Mouse (Mus musculus): ENCODE measurements at regions not wholly inside any gene's neighbourhood (a gene's known extent, or its start where the extent isn't known, plus 50 kb on each side); places are given as distances from the start of the nearest gene placed in this dataset.
"Not testable (repeated sequence)": the region's sequence is repeated elsewhere in the genome, so short reads cannot be mapped to it uniquely, and the experiment has no call there.

GRCm38 (mm10) chr8:26768474-26769229 lies 208.5 kb upstream of the Zfp703 start:
- no peak overlapping the region for H3K4me3 ChIP-seq (replicated peaks; ENCODE audit: low read length)
- ATAC-seq (ENCODE audit: low FRiP score), result no peak
- no peaks in the 10 kb centered on the region for H3K9me3 ChIP-seq (ENCODE audit: control insufficient read depth, low read length)
- H3K4me2 ChIP-seq (replicated peaks), result no peak overlapping the region
- no peak for DNase-seq (ENCODE audit: low spot score)
- H3K9ac ChIP-seq, result no peak overlapping the region
- WGBS, result 82% methylated on average over 10 of the region's 10 CpGs
- no peaks in the 10 kb centered on the region for H3K36me3 ChIP-seq (replicated peaks; ENCODE audit: control insufficient read depth, insufficient read depth)
- no peaks in the 10 kb centered on the region for H3K27me3 ChIP-seq (ENCODE audit: control insufficient read depth, insufficient read depth, low read length)
- peaks cover 16% of the 10 kb centered on the region for H3K4me1 ChIP-seq (replicated peaks; ENCODE audit: control insufficient read depth, insufficient read depth, low read length)
- no peak overlapping the region for H3K27ac ChIP-seq

- Histone ChIP-seq H3K4me2 (replicated peaks) (peak overlapping the region; percentile 46), H3K27me3 (ENCODE audit: control insufficient read depth, insufficient read depth, low read length) (no peaks in the 10 kb centered on the region), H3K27ac (peak overlapping the region; percentile 45), H3K4me1 (replicated peaks; ENCODE audit: control insufficient read depth, insufficient read depth, low read length) (peaks cover 16% of the 10 kb centered on the region), H3K9me3 (ENCODE audit: control insufficient read depth, low read length) (no peaks in the 10 kb centered on the region), H3K36me3 (replicated peaks; ENCODE audit: control insufficient read depth, insufficient read depth) (no peaks in the 10 kb centered on the region), H3K4me3 (replicated peaks; ENCODE audit: low read length) (no peak overlapping the region), H3K9ac (no peak overlapping the region; the same call in 1 of the 2 replicates)
- ATAC-seq (ENCODE audit: low FRiP score) (peak; percentile 70), DNase-seq (ENCODE audit: low spot score) (peak; percentile 57)
- 30% methylated on average over 16 of the region's 16 CpGs for WGBS
These were observed 206.7 kb upstream of the Zfp703 start for GRCm38 (mm10) chr8:26770424-26770886.

- 54% methylated on average over 10 of the region's 10 CpGs for WGBS
- ATAC-seq (ENCODE audit: low FRiP score) (peak; percentile 65; the same call in 1 of the 2 replicates), DNase-seq (ENCODE audit: low spot score) (peak; percentile 46)
- H3K4me2 ChIP-seq (replicated peaks), result no peak overlapping the region
- no peak overlapping the region for H3K27ac ChIP-seq
- H3K9ac ChIP-seq, result no peak overlapping the region
- H3K4me3 ChIP-seq (replicated peaks; ENCODE audit: low read length), result no peak overlapping the region
- H3K9me3 ChIP-seq (ENCODE audit: control insufficient read depth, low read length), result no peaks in the 10 kb centered on the region
- no peaks in the 10 kb centered on the region; the same call in 1 of the 2 replicates for H3K27me3 ChIP-seq (ENCODE audit: control insufficient read depth, insufficient read depth, low read length)
- H3K4me1 ChIP-seq (replicated peaks; ENCODE audit: control insufficient read depth, insufficient read depth, low read length), result peaks cover 9% of the 10 kb centered on the region; the same call in 1 of the 2 replicates
- no peaks in the 10 kb centered on the region for H3K36me3 ChIP-seq (replicated peaks; ENCODE audit: control insufficient read depth, insufficient read depth)
These were observed 198.1 kb upstream of the Zfp703 start for GRCm38 (mm10) chr8:26778917-26779537.

GRCm38 (mm10) chr8:26780515-26780914 lies 196.6 kb upstream of the Zfp703 start:
- Histone ChIP-seq H3K27ac (no peak overlapping the region), H3K36me3 (replicated peaks; ENCODE audit: control insufficient read depth, insufficient read depth) (no peaks in the 10 kb centered on the region), H3K9ac (0 out of 2 replicates have a peak overlapping the region, but pooled peaks have one; percentile 28), H3K4me3 (replicated peaks; ENCODE audit: low read length) (no peak overlapping the region), H3K9me3 (ENCODE audit: control insufficient read depth, low read length) (no peaks in the 10 kb centered on the region), H3K4me2 (replicated peaks) (peak overlapping the region; percentile 34), H3K27me3 (ENCODE audit: control insufficient read depth, insufficient read depth, low read length) (no peaks in the 10 kb centered on the region; the same call in 1 of the 2 replicates), H3K4me1 (replicated peaks; ENCODE audit: control insufficient read depth, insufficient read depth, low read length) (peaks cover 9% of the 10 kb centered on the region; the same call in 1 of the 2 replicates)
- DNase-seq (ENCODE audit: low spot score), result no peak
- peak; percentile 46; the same call in 1 of the 2 replicates for ATAC-seq (ENCODE audit: low FRiP score)
- WGBS, result 33% methylated on average over 19 of the region's 19 CpGs

GRCm38 (mm10) chr8:26782936-26783335 lies 194.2 kb upstream of the Zfp703 start:
- ATAC-seq (ENCODE audit: low FRiP score); H3K9ac ChIP-seq; H3K4me3 ChIP-seq (replicated peaks; ENCODE audit: low read length); H3K36me3 ChIP-seq (replicated peaks; ENCODE audit: control insufficient read depth, insufficient read depth); DNase-seq (ENCODE audit: low spot score); H3K4me1 ChIP-seq (replicated peaks; ENCODE audit: control insufficient read depth, insufficient read depth, low read length); H3K27ac ChIP-seq; H3K9me3 ChIP-seq (ENCODE audit: control insufficient read depth, low read length); H3K4me2 ChIP-seq (replicated peaks); H3K27me3 ChIP-seq (ENCODE audit: control insufficient read depth, insufficient read depth, low read length): not testable (repeated sequence)
- WGBS, result 89% methylated on average over 8 of the region's 8 CpGs

DNA sequence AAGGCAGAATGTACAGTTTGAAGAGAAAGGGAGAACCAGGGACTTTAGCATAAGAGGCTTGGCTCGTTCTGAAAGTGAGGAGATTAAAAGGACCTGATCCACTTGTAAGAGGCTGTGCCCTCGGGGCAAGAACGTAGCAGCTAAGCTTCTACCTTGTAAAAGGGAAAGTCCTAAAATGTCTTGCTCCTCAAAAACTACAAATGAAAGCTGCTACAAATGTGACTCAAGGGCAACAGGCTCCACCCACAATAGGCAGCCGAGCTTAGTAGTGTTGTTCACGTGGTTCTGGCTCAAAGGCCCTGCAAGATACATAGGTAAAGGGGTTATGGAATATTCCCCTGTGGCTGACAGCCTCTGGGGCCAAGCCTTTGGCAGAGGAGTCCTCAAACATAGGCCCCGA lies 192.7 kb upstream of the Zfp703 start:
- DNase-seq (ENCODE audit: low spot score) (no peak), ATAC-seq (ENCODE audit: low FRiP score) (no peak)
- Histone ChIP-seq H3K27me3 (ENCODE audit: control insufficient read depth, insufficient read depth, low read length) (no peaks in the 10 kb centered on the region; the same call in 1 of the 2 replicates), H3K4me1 (replicated peaks; ENCODE audit: control insufficient read depth, insufficient read depth, low read length) (0 out of 2 replicates have a peak, but pooled peaks cover under 1% of the 10 kb centered on the region), H3K4me2 (replicated peaks) (no peak overlapping the region), H3K36me3 (replicated peaks; ENCODE audit: control insufficient read depth, insufficient read depth) (no peaks in the 10 kb centered on the region), H3K9ac (no peak overlapping the region), H3K9me3 (ENCODE audit: control insufficient read depth, low read length) (no peaks in the 10 kb centered on the region), H3K4me3 (replicated peaks; ENCODE audit: low read length) (no peak overlapping the region), H3K27ac (no peak overlapping the region)
- WGBS, result 72% methylated on average over 6 of the region's 6 CpGs

DNA sequence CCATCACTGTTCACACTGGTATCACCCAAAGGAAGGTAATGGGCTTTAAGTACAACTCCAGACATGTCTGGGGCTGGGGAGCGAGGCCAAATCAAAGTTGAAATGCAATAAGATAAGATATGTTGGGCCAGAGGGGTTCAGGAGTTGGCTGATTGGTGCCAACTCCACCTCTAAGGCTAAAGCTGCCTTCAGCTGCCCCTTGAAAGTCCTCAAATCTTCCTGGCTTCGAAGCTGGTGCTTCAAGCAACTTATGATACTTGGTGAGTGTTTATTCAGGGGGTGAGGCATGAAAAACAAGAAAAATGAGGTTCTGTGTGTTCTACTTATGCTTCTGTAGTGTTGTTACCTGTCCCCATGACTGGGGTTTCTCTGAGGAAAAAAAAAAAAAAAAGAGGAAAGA lies 185.3 kb upstream of the Zfp703 start:
- no peak overlapping the region for H3K4me3 ChIP-seq (replicated peaks; ENCODE audit: low read length)
- no peak overlapping the region for H3K9ac ChIP-seq
- H3K36me3 ChIP-seq (replicated peaks; ENCODE audit: control insufficient read depth, insufficient read depth), result no peaks in the 10 kb centered on the region
- DNase-seq (ENCODE audit: low spot score) (no peak), ATAC-seq (ENCODE audit: low FRiP score) (no peak)
- H3K4me2 ChIP-seq (replicated peaks), result no peak overlapping the region
- no peaks in the 10 kb centered on the region for H3K4me1 ChIP-seq (replicated peaks; ENCODE audit: control insufficient read depth, insufficient read depth, low read length)
- no peaks in the 10 kb centered on the region for H3K9me3 ChIP-seq (ENCODE audit: control insufficient read depth, low read length)
- H3K27me3 ChIP-seq (ENCODE audit: control insufficient read depth, insufficient read depth, low read length), result no peaks in the 10 kb centered on the region
- WGBS, result 81% methylated on average over 2 of the region's 2 CpGs
- H3K27ac ChIP-seq, result no peak overlapping the region

DNA sequence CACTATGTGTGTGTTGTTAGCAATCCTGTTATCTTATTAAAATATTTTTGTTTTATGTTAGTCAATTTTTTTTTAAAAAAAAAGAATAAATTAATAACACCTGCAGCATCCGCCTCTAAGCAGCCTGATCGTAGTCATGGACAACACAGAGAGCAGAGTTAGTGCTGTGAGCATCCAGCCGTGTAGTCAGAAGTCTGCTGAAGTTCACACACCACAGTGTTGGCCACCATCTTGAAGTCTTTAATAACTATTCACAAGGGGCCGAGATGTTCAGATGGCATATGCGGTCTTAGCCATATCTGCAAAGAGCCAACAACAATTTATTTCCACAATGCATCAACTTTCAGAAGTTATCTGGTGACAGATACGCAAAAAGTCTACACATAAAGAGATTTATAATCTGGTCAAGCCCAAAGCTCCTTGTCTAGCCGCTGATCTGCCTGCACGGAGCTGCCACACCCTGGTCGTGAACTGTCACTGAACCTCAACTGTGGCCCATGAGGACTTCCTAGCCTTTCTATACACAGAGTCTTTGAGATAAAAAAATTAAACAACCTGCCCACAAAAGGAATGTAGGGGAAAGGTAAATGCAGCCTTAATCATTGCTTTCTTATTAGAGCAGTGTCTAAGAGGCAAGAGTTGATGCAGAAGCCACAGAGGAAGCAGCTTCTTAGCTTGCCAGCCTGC lies 183.4 kb upstream of the Zfp703 start:
- H3K27me3 ChIP-seq (ENCODE audit: control insufficient read depth, insufficient read depth, low read length), result no peaks in the 10 kb centered on the region
- H3K27ac ChIP-seq, result no peak overlapping the region
- no peaks in the 10 kb centered on the region for H3K36me3 ChIP-seq (replicated peaks; ENCODE audit: control insufficient read depth, insufficient read depth)
- H3K9ac ChIP-seq, result no peak overlapping the region
- no peak overlapping the region for H3K4me3 ChIP-seq (replicated peaks; ENCODE audit: low read length)
- WGBS, result 95% methylated on average over 9 of the region's 9 CpGs
- no peaks in the 10 kb centered on the region for H3K9me3 ChIP-seq (ENCODE audit: control insufficient read depth, low read length)
- no peaks in the 10 kb centered on the region for H3K4me1 ChIP-seq (replicated peaks; ENCODE audit: control insufficient read depth, insufficient read depth, low read length)
- H3K4me2 ChIP-seq (replicated peaks), result no peak overlapping the region
- DNase-seq (ENCODE audit: low spot score) (no peak), ATAC-seq (ENCODE audit: low FRiP score) (no peak)

GRCm38 (mm10) chr8:26794411-26794810 lies 182.7 kb upstream of the Zfp703 start:
- Histone ChIP-seq H3K4me2 (replicated peaks) (no peak overlapping the region), H3K4me3 (replicated peaks; ENCODE audit: low read length) (no peak overlapping the region), H3K9me3 (ENCODE audit: control insufficient read depth, low read length) (no peaks in the 10 kb centered on the region), H3K27ac (no peak overlapping the region), H3K9ac (no peak overlapping the region), H3K4me1 (replicated peaks; ENCODE audit: control insufficient read depth, insufficient read depth, low read length) (no peaks in the 10 kb centered on the region), H3K27me3 (ENCODE audit: control insufficient read depth, insufficient read depth, low read length) (no peaks in the 10 kb centered on the region), H3K36me3 (replicated peaks; ENCODE audit: control insufficient read depth, insufficient read depth) (no peaks in the 10 kb centered on the region)
- DNase-seq (ENCODE audit: low spot score) (no peak), ATAC-seq (ENCODE audit: low FRiP score) (no peak)
- 88% methylated on average over 4 of the region's 4 CpGs for WGBS
